Mouse (Mus musculus) spleen, embryonic (tissue): Measurements from ENCODE around the gene H2al1b.
"Not testable (repeated sequence)": the region's sequence is repeated elsewhere in the genome, so short reads cannot be mapped to it uniquely, and the experiment has no call there.

Source experiments
- CTCF ChIA-PET: fragments of 350-600 bp; sonication (Branson Sonifier 250); formaldehyde crosslinking; loops from one replicate; lab custom pipeline; 2022; lab: Charles Lee

H2al1b gene

DNA sequence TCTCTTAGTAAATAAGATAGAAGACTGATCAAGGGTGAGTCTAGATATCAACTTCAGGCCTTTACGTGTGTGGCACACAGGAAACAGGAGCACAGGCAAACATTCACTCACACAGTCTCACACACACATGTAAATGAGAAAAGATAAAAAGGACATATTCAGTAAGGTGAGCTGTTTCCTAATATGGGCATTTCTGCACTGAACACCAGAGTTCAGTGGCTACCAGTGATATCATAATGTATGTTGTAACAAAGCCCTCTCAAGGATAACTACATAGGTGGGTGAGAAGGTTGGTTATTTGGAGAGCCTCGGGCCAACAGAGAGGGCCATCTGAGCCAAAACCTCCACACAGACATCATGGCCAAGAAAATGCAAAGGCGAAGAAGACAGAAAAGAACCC lies at the start of gene H2al1b:
Gene H2al1b (plus strand): TSS at position 301 of the 400 bp plus-strand sequence.
- CTCF ChIA-PET, result not testable (repeated sequence)

DNA sequence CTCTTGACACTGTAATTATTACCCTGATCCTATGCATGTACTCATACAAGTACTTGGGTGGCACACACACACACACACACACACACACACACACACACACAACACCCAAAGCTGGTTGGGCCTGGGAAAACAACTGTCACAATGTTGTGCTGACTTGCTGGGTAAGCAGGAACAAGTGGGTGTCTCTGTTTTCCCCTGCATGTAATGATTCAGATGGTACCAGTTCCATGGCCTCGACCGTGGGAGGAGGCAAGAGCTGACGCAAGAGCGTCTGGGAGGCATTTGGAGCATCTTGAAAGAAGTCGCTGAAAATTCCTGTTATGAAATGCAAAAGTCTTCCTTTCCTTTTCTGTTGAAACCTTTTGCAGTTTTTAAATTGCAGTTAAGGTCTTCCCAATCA lies 48.2 kb upstream of the H2al1b start:
- CTCF ChIA-PET, result no interaction called here

- CTCF ChIA-PET, result no interaction called here
Observed at GRCm38 (mm10) chrX:11254521-11255207, 47.6 kb upstream of the H2al1b start.

DNA sequence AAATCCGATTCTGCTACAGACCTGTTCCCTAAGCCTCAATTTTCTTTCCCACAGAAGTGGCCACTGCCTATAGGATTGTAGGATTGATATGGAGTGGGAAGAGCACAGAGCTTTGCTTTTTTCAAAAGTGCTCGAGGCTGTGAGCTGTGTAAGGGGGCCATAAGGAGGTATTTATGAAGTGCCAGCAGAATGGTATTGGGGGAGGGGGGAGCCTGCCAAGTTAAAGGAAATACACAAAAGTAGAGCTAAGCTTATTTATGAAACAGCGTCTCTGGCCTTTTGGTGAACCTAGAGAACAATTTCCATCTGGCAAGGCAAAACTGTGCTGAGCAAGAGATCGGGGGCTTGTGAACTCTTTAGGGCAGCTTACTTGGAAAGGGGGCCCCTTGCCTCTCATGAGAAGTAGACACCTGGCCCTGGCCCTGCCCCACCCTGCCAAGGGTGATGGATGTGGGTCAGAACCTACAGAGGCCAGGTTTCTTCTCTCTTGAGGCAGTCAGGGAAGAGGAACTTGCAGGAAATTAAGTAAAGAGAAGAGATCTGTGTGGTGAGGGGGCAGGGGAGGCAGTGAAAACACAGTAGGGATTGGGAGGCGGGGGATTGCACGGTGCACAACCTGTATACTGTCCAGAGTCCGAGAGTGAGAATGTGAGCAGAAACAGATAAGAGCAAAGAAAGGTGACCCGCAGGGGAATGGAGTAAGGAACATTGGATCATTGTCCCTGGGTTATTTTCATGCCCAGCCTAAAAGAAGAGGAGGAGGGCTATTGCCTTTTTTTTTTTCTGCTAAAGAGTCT lies 46.5 kb upstream of the H2al1b start:
- CTCF ChIA-PET, result no interaction called here

GRCm38 (mm10) chrX:11264918-11265317 lies 37.3 kb upstream of the H2al1b start:
- CTCF ChIA-PET, result no interaction called here

DNA sequence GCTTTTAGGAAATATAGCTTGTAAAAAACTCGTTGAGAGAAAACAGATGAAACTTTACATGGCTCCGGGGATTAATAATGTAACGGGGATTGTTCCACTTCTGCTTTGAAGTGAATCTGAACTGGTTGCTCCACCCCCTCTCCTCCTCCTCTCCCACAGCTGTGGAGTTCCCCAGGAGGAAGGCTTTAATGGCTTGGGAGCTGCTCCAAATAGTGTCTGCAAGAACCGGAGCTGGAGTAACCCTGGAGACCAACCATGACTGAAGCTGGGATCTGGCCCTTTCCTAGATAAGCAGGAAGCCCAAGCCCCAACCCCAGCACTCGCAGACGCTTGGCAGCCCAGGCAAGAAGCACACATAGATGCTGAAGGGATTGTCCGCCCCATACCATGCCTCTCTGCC lies 34.4 kb upstream of the H2al1b start:
- CTCF ChIA-PET, result no interaction called here

DNA sequence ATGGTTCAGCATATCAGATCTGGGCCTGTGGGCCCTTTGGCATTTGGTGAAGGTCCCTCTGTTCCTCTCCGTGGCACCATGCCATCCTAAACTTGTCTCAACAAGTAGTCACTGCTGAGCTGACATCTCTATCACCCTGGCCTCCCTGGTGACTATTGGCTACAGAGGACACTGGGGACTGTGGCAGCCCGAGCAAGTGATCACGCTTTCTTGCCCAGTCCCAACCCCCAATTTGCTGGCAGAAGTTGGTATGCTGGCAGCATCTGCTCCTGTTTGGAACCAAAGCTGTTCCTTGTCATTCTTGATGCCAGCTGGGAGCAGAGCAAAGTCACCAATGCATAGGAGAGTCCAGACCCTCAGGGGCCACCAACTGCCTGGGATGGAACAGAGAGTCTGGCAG lies 33.2 kb upstream of the H2al1b start:
- CTCF ChIA-PET, result no interaction called here

- CTCF ChIA-PET, result no interaction called here
Observed at GRCm38 (mm10) chrX:11273190-11273589, 29.0 kb upstream of the H2al1b start.

DNA sequence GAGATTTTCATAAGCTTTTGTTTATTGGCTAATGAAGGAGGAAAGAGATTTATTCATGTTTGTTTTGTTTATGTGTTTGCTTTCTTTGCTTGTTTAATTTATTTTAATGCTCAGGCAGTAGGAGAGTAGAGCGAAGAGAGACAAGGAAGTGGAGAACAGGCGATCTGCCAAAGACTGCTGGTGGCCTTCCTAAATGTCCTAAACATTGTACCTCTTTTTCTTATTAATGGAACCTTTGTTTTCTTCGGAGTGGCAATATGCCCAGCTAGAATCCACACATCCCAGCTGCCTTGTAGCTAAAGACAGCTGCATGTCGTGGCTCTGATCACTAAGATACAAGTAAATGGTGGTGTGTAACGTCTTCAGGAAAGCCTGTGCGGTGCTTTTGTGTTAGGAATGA lies 25.1 kb upstream of the H2al1b start:
- CTCF ChIA-PET, result no interaction called here

- CTCF ChIA-PET, result no interaction called here
Observed at GRCm38 (mm10) chrX:11280741-11281140, 21.5 kb upstream of the H2al1b start.

- CTCF ChIA-PET, result no interaction called here
Observed at GRCm38 (mm10) chrX:11288306-11288882, 13.8 kb upstream of the H2al1b start.

DNA sequence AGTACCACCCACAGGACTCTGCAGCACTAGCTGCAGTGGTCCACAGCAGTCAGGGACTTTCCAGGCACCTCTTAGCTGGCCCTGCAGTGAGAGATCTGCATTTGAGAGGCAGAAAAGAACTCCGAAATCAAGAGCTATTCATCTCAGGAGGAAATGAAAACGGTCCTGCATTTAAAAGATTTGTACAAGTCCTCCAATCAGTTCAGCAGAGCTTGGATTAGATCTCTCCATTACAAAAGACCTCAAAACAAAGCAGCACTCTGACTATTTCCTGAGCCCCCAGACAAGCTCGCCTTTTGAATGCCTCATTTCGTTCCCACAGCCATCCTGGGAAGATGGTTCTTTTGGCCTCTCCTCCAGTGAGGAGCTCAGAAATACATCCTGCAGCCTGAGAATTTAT lies 13.0 kb upstream of the H2al1b start:
- CTCF ChIA-PET, result no interaction called here

DNA sequence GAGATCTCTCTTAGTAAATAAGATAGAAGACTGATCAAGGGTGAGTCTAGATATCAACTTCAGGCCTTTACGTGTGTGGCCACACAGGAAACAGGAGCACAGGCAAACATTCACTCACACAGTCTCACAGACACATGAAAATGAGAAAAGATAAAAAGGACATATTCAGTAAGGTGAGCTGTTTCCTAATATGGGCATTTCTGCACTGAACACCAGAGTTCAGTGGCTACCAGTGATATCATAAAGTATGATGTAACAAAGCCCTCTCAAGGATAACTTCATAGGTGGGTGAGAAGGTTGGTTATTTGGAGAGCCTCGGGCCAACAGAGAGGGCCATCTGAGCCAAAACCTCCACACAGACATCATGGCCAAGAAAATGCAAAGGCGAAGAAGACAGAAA lies 3.3 kb upstream of the H2al1b start, which contains the start of gene H2al1a:
Gene H2al1a (plus strand): TSS at position 301 of the 400 bp plus-strand sequence.
- CTCF ChIA-PET, result not testable (repeated sequence)

DNA sequence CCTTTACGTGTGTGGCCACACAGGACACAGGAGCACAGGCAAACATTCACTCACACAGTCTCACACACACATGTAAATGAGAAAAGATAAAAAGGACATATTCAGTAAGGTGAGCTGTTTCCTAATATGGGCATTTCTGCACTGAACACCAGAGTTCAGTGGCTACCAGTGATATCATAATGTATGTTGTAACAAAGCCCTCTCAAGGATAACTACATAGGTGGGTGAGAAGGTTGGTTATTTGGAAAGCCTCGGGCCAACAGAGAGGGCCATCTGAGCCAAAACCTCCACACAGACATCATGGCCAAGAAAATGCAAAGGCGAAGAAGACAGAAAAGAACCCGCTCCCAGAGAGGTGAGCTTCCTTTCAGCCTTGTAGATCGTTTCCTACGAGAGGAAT lies 3.1 kb downstream of the H2al1b start, which contains the start of gene H2al1c:
Gene H2al1c (plus strand): TSS at position 301 of the 400 bp plus-strand sequence.
- CTCF ChIA-PET, result not testable (repeated sequence)

GRCm38 (mm10) chrX:11308524-11308923 lies 6.3 kb downstream of the H2al1b start, which contains the start of gene H2al1d:
Gene H2al1d, plus strand, starts transcription at chrX:11308824.
- CTCF ChIA-PET, result not testable (repeated sequence)

DNA sequence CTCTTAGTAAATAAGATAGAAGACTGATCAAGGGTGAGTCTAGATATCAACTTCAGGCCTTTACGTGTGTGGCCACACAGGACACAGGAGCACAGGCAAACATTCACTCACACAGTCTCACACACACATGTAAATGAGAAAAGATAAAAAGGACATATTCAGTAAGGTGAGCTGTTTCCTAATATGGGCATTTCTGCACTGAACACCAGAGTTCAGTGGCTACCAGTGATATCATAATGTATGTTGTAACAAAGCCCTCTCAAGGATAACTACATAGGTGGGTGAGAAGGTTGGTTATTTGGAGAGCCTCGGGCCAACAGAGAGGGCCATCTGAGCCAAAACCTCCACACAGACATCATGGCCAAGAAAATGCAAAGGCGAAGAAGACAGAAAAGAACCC lies 9.4 kb downstream of the H2al1b start, which contains the start of gene H2al1e:
Gene H2al1e (plus strand): TSS at position 301 of the 400 bp plus-strand sequence.
- CTCF ChIA-PET, result not testable (repeated sequence)

DNA sequence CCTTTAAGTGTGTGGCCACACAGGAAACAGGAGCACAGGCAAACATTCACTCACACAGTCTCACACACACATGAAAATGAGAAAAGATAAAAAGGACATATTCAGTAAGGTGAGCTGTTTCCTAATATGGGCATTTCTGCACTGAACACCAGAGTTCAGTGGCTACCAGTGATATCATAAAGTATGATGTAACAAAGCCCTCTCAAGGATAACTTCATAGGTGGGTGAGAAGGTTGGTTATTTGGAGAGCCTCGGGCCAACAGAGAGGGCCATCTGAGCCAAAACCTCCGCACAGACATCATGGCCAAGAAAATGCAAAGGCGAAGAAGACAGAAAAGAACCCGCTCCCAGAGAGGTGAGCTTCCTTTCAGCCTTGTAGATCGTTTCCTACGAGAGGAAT lies 12.6 kb downstream of the H2al1b start, which contains the start of gene H2al1f:
Gene H2al1f (plus strand): TSS at position 301 of the 400 bp plus-strand sequence.
- CTCF ChIA-PET, result not testable (repeated sequence)

DNA sequence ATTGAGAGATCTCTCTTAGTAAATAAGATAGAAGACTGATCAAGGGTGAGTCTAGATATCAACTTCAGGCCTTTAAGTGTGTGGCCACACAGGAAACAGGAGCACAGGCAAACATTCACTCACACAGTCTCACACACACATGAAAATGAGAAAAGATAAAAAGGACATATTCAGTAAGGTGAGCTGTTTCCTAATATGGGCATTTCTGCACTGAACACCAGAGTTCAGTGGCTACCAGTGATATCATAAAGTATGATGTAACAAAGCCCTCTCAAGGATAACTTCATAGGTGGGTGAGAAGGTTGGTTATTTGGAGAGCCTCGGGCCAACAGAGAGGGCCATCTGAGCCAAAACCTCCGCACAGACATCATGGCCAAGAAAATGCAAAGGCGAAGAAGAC lies 15.7 kb downstream of the H2al1b start, which contains the start of gene H2al1g:
Gene H2al1g (plus strand): TSS at position 301 of the 400 bp plus-strand sequence.
- CTCF ChIA-PET, result not testable (repeated sequence)

- CTCF ChIA-PET, result not testable (repeated sequence)
Observed at GRCm38 (mm10) chrX:11321192-11321591, 19.0 kb downstream of the H2al1b start, which contains the start of gene H2al1h. Gene H2al1h, plus strand, starts transcription at chrX:11321492.

- CTCF ChIA-PET, result not testable (repeated sequence)
Observed at GRCm38 (mm10) chrX:11324359-11324758, 22.1 kb downstream of the H2al1b start, which contains the start of gene H2al1i. Gene H2al1i, plus strand, starts transcription at chrX:11324659.

GRCm38 (mm10) chrX:11327522-11327921 lies 25.3 kb downstream of the H2al1b start, which contains the start of gene H2al1j:
Gene H2al1j, plus strand, starts transcription at chrX:11327822.
- CTCF ChIA-PET, result not testable (repeated sequence)

DNA sequence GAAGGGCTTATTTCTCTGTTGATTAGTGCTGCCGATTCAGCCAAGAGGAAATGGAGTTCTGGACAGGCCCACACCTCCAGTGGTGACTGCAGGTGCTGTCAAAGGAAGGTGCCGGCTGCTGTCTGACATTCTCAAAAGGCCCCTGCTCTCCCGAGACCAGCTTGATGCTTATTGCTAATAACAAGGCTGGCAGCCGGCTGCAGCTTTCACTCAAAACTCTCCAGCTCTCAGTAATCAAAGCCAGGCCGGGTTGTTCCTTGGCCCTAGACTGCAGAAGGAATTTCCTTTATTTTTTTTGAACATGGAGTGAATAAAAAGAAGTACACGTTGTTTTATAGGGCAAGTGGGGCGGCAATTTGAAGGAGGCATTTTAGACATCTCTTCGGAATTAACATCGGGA lies 43.5 kb downstream of the H2al1b start:
- CTCF ChIA-PET, result no interaction called here
